Mouse (Mus musculus) kidney, adult 18-20 months (tissue): ENCODE measurements around the gene Sh3bp4.
A peak's percentile ranks its signal among the peaks of the same experiment; 100 is the strongest.

Experiments used
- DNase-seq: peaks from one replicate; pipeline ENCODE4 v3.0.0; 2021

Sh3bp4 gene

DNA sequence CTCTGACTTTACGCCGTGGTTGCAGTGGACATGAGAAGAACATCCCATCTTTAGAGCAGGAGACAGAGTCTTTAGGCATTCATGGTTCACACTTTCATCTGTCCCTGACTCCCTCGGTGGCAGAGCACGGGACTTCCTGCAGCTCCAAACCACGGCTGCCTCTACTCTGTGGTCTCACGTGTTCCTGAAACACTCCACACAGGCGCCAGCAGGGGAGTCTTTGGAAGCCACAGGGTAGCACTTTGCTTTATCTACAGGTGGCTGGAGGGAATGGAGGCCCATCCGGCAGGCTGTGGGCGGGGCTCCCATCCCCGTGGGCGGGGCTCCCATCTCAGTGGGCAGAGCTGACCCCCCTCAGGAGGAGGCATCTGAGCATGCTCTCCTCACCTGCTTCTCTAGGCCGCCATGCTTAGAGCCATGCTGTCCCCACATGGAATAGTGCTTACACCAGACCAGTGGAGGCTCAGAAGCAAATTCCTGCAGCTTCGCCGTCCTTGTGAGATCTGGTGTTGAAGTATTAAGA, 60.9 kb downstream of the Sh3bp4 start:
- DNase-seq: no peak

DNA sequence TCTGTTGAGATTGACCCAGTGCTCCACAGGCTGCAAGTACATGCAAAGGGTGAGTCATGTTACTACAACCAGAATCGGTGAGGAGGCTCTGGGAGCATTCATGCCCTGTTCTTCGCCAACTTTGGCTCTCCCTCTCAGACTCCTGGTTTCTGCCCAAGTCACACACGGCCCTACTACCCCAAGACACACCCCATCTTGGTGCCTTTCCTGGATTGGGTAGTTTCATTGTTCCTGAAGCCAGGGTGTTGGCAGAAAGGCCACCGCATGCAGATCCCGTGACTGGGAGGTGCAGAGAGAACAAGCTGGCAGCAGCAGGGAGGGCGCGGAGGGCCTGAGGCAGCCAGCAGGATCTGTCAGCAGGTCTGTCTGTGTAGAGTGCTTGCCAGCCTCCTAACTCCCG, 61.5 kb downstream of the Sh3bp4 start:
- DNase-seq: peak; percentile 62

DNA sequence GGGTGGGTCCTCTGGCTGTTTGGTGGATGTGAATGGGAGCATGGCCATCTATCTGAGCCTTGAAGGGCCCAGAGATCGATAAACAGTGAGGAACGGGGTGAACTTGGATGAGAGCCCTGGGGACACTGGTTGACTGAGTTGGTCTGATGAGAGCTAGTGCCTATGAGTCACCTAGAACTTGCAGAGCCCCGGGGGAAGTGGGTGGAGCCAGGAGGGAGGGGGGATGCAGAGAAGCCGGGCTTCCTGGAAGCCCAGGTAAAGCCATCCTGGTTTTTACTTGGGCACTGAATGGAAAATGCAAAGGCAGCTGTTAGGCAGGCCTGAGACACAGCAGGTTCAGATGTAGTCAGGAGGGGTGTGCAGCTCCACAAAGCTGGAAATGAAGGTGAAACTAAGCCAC, 63.1 kb downstream of the Sh3bp4 start:
- peak; percentile 66 for DNase-seq

DNA sequence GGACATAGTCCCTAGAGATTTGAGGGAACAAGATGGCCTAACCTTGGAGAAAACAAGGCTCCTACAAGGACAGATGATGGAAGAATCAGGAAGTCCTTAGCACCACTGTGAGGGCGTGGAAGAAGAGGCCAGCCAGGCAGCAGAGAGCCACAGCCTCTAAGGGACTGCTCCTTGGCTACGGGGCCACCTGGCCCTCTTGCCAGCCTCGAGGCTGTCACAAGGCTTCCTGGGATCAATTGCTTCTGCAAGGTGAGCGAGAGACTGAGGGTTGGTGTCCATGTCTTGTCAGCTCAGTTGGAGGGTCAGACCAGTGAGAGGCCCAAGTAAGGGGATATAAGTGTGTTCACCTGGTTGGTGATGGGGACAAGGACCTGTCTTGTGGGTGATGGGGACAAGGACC, 63.5 kb downstream of the Sh3bp4 start:
- no peak for DNase-seq

DNA sequence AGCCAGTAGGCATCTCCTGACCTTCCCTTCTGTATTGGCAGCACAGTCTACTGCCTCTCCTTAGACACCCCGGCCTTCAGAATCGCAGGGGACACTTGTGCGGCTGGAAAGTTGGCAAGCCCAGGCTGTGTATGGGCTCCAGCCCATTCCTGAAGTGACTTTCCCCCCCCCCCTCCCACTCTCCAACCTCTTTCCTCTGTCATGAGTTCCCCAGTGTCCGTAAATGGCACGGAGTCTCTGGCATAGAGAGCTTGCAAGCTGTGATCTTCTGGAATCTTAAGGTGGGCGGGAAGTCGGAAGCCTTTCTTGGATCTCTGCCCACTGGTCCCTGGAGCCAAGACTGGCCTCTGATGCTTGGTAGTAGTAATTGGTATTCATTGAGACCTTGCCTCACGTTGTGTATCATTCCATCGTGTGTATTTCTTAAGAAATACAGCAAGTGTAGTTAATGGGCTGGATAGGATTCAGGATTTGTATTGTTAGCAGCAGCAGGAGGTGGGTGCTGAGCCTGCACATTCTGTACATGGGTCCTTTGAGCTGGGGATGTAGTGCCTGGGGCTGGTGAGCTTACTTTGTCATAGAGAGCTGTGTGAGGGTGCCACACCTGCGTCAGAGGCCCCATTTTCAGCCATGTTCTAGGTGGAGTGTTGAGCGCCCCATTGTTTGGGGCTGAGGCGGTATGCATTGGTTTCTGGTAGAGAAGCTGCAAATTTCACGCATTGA, 66.0 kb downstream of the Sh3bp4 start:
- DNase-seq: peak; percentile 46

DNA sequence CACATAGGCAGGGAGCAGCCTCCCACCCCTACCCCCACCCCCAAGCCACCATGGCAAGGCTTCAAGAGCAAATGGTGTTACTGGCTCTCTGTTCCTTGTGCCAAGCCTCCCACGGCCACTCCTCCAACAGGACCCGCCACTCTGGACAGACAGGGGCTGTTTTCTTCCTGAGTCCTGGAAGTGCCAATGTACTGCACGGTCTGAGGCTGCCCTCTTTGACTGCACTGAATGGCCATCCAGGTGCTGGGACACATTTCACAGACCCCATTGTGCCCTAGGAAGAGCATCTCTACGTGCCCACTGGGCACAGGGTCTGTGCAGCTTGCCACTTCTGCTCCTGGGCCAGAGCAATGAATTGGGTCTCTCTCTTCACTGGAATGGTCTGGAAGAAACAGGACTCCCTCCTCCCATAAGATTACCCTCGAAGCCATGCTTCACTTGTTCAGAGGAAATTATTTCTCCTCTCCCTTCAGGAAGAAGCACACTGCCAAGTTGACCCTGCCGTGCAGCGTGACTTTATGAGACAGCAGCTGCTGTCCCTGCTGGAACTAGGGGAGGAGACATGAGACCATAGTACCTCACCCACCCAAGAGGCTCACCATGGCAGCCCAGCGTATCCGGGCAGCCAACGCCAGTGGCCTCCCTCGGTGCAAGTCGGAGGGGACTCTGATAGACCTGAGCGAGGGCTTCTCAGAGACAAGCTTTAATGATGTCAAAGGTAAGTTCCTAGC, 67.0 kb downstream of the Sh3bp4 start:
- DNase-seq: no peak

DNA sequence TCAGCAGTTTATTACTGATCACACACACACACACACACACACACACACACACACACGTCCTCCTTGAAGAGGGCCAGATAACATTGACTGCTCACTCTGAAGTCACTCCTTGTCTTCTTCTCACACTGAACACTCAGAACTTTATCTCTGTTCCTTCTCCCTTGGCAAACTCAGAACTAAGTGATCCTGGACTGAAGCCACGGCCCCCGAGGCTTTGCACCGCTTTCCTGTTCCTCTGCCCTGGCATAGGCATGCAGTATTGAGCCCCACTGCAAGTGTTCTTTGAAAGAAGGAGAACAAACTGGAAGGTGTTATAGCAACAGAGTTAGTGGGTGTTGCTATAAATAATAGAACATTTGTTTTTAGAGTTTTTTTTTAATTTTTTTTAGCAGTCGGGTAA, 68.1 kb downstream of the Sh3bp4 start:
- DNase-seq: no peak

DNA sequence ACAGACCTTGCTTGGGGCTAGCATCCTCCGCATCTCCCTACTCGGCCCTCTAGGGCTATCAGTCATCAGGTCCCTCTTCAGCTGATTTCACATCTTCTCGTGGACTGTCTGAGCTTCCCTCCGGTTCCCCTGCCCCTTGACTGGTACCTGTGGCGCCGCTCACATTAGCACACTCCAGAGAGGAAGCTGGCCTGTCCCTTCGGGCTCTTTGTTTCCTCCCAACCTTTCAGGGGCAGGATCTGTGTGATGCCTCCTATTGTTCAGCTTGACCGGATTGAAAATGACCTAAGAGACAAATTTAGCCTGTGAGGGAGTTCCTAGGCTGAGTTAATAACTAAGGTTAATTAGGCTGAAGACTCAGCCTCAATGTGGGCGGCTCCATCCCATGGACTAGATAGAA, 69.9 kb downstream of the Sh3bp4 start:
- no peak for DNase-seq

DNA sequence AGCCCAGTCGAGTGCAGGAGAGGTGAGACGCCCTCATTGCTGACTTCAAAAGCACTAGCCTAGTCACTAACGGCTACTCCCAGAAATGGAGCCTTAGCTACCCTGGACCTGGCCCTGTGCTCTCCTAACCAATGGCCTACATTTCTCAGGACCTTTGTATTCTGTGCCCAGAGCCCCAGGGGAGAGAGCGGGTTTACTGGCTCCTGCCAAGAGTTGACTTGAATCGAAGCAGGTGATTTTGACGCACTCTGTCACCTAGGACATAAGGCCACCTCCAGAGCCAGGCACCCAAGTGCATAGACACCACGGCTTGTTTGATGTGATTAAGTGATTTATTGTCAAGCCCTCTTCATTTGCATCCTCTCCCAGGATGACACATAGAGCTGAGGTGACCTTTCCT, 80.9 kb downstream of the Sh3bp4 start:
- DNase-seq: peak; percentile 57

DNA sequence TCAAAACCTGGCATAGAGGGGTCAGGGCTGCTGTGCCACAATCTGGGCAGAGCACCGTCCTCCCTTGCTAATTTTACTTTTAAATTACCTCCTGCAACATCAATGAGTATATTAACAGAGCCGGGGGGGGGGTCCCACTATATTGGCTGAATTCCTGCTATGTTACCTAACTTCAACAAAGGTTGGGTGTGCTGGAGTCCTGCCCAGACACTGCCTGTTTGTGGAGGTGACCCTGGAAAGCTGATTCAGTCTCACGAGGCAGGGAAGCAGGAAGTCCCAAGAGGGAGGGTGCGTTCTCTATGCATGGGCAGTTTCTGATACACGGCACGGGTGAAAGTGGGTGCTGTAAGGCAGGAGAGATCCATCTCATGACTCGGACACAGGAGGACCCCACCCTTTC, 82.4 kb downstream of the Sh3bp4 start:
- DNase-seq: peak; percentile 74

DNA sequence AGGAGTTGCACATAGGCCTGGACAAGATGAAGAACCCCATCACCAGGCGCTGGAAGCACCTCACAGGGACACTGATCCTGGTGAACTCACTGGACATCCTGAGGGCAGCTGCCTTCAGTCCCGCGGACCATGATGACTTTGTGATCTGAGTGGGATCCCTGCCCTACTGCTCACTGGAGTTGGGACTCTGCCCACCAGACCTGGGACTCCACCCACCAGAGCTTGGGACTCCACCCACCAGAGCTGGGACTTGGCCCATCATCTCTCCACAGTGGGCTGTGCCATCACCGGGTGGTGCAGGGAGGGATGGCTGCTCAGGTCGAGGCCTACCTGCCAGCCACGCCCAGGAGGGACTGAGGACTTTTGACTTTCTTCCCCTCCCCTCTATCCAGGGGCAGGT, 83.0 kb downstream of the Sh3bp4 start:
- DNase-seq: no peak

DNA sequence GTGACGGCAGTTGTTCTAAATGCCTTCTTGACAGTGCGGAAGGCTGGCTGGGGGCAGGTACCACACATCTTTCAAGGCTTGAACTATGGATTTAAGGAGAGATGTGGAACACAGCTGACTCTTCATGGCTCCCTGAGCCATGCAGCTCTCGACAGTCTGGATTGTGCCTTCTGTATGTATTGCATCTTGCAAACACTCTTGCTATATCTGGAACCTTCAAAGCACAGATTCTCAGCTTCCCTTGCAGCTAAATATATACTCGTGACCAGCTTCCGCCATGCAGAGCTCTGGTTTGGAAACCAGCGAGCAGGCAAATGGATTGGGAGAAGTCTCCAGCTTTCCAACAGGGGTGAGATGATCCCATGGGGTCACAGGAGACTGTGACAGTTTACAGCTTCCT, 93.3 kb downstream of the Sh3bp4 start:
- no peak for DNase-seq

DNA sequence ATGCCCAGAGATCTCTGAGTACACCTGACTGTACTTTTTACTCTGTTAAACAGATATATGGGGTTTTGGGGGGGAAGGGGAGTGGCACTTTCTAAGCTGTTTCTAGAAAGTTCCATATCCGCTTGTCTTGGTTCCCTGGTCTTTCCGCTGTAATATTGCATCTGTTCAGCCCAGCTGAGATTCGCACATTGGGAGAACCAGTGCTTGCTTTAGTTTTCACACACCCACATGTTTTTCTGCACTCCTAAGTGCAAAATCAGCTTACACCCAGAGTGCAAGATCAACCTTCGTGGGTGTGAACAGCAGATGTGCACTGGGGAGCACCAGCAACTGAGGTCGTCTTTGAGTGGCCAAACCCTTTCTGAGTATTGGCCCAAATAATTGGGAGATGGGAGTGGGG, 94.1 kb downstream of the Sh3bp4 start:
- no peak for DNase-seq

DNA sequence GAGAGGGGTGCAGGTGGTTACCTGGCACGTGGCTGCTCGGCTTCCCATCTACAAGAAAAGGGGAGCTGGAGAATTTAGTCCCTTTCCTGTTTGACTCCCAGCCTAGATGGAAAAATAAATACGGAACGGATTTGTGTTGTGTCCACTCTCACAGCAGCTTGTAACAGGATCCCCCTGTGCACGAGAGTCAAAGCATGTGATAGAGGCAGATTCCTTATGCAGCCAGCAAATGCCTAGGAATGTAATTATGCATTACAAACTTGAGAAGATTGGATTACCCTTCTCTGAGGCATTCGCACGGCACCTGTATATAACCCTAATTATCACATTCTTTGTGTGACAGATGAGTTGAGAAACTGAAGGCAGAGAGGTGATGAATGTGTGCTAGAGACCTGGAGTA, 94.5 kb downstream of the Sh3bp4 start:
- no peak for DNase-seq

DNA sequence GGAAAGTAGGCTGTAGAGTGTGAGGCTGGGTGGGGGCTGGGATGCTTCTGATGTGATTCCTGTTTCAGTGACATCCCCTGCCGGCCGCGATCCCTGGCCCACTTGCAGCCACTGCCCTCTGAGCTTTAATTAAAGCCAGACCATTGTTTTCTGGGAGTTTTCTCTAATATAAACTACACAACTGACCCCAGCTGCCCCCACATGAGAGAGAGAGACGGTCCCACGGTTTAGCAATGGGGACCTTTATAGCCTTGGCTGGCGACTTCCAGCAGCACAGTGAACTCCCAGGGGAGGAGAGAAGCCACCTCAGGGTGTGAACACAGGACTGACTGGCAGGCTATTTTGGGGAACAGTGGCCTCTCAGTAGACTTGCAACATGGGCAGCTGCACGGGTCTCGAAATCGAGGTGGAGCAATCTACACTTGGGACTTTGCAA, 96.6 kb downstream of the Sh3bp4 start:
- DNase-seq: no peak

DNA sequence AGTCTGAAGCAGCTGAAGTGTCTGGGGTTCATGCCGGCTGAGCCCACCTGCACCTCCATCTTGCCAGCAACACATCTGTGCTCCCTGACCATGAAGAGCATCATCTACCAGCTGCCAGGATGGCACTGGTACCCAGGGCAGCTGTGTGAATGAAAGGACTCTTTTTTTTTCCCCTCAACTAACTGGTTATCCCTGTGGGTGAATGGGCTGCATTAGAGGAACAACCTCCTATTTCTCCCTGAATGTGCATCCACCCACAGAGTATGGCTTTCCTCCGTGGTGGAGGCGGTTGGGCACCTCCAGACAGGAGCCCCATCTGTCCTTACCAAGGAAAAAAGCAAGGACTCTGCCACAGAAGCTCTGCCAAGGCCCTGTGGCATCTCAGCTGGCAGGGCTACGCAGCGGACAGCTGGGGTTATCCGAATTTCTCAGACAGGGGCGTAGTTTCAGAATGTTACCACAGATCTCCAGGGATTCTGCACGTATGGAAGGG, 101.1 kb downstream of the Sh3bp4 start:
- DNase-seq: no peak

DNA sequence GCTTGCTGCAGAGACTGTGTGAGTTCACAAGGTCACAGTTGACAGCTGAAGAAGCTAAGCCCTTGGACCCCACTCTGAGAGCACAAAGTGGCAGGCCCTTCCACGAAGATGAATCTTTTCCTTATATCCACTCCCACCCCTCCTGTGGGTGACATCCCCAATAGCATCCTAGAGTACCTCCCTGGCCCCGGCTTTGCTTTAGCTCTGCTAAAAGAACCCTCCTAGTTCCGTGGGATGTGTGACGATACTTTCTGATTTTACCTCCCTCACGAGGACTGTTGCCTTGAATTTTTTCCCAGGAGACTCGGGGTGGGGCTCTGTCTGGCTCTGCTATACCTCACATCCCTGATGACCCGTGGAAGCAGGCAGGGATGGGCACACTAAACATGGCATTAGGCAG, 104.4 kb downstream of the Sh3bp4 start:
- no peak for DNase-seq

DNA sequence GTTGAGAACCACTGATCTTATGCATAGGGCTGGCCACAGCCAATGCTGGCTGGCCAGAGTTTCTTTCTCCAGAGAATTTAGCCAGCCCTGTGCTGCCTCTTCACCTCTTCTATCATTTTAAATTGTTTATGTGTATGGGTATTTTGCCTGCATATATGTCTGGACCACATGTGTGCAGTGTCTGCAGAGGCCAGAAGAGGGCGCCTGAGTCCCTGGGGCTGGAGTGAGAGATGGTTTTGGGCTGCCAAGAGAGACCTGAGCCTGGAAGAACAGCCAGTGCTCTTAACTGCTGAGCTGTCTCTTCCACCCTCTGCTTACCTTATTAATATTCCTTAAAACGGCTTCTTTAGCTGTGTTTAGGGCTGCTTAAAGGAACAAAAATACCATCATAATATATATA, 105.1 kb downstream of the Sh3bp4 start:
- DNase-seq: no peak

DNA sequence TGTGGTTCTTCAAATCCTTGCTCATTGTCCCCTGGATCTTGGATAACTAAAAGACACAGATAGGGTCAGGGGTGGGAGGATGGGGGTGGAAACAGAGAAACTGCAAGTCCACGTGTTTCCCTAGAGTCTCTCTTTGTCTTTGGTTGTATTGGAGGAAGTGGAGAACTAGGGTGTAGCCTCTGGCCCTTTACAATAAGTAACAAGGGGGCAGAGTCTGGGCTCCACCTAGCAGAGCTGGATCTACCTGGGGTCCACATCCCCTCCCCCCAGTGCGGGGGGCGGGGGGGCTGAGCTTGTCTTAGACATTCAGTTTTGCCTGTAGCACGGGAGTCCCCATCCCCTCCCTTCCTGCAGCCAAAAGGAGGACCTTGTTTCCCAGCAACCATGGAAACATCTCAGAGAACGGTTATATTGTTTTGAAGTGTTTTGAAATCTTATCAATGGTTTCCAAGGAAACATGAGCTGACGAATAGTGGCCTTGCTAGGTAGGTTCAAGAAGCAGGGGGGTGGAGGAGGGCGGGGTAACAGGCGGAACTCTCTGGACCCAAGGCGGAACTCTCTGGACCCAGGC, 113.1 kb downstream of the Sh3bp4 start:
- DNase-seq: no peak

DNA sequence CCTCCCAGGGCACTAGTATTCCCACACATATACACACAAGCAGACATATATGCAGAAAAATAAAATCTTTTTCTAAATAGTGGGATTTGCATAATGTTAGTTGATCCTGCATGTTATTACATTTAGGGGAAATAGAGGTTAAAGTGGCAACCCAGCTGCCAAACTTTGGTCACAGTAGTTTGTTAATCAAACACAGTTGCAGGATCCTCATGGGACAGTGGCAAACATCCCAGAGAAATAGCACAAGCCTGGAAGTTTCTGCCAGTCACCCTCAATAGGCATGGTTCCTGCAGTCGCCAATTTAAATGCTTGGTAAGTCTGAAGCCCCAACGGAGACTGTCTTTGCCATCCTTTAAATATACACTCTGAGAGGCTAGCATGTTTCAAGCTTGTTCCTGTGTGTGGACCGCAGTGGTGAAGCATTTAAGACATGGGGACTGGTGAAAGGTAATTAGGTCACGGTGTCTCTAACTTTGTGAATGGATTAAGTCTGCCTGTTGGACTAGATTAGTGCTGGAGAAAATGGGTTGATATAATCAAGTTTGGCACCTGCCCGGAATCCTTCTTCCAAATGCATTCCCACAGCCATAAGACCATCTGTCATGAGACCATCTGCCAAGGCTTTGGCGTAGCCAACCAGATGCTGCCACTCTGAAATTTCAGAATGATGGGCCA, 114.0 kb downstream of the Sh3bp4 start:
- no peak for DNase-seq

DNA sequence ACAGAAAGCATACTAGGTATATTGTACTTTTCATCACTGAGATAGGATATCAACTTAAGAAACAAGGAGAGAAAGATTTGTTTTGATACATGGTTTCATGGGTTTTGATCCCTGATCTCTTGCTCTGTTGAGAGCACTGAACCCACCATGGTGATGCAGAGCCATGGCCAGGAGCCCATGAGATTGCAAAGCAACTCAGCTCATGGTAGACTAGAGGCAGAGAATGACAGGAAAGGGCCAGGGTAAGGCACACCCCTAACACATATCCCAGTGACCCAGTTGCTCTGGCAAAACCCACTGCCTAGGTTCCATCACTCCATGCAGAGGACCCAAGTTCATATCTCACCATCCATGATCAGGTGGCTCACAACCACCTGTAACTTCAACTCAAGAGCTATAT, 114.6 kb downstream of the Sh3bp4 start:
- no peak for DNase-seq

DNA sequence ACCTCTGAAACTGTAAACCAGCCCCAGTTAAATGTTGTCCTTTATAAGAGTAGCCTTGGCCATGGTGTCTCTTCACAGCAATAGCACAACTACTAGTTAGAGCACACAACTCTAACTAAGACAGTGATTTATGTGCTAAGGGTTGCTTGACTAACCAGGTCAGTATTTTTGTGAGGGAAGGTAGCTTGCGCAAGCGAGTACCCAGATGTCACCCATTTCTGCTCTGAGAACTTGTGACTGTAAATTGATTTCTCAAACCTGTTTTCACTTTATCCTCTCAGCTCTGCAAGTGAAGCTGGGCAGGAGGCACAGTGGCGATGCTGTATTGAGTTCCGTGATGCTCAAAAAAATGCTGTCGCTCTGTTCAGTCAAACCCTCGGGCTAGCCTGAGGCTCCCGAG, 117.2 kb downstream of the Sh3bp4 start:
- no peak for DNase-seq

DNA sequence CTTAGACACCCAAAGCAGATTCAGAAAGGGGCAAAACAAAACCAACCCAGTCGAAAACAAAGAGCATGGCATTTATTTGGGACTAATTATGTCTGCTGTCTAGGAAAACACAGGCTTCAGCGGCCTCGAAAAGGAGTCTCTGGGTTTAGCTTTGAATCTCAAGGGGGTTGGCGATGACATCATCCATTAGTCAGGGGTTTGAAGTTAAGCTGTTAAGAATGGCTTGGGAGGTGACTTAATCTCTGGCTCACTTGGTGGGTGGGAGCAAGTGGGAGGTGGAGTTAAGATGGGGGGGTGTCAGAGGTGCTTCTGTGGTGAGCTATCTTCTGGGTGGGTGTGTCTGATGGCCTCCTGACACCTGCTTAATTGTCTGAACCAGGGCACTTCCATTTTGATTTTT, 117.9 kb downstream of the Sh3bp4 start:
- no peak for DNase-seq
